Mouse (Mus musculus) lung, embryonic 15.5 days (tissue): Measurements from ENCODE around the gene Acer1. TPM values are rescaled to one million over a fixed set of nuclear protein-coding genes. Genes with fewer than 3 reads are reported as not detected.

Experiments
- ATAC-seq: fragments of 200-750 bp; cut with Nextera tagmentation; 2 replicates; pipeline ENCODE4 v1.8.0; 2017; ENCODE audit warnings: moderate number of reproducible peaks, borderline replicate concordance; ENCODE audit not compliant: low FRiP score, low TSS enrichment; ENCODE audit errors: extremely low read depth
- H3K27ac ChIP-seq: fragments of 300-500 bp; sonication (generic); 2 replicates; pipeline ENCODE4 v1.5.1; 2015; ENCODE audit warnings: moderate library complexity, mild to moderate bottlenecking, inconsistent platforms
- H3K27me3 ChIP-seq: fragments of 300-500 bp; sonication (generic); 2 replicates; pipeline ENCODE4 v1.6.1; 2015; ENCODE audit warnings: inconsistent platforms
- H3K36me3 ChIP-seq: fragments of 300-500 bp; sonication (generic); 2 replicates; pipeline ENCODE4 v1.6.1; 2015; ENCODE audit warnings: inconsistent platforms
- H3K4me1 ChIP-seq: fragments of 300-500 bp; sonication (generic); 2 replicates; pipeline ENCODE4 v1.6.1; 2015; ENCODE audit warnings: inconsistent platforms
- H3K4me2 ChIP-seq: fragments of 300-500 bp; sonication (generic); 2 replicates; pipeline ENCODE4 v1.6.1; 2015; ENCODE audit warnings: inconsistent platforms, mild to moderate bottlenecking, moderate library complexity
- H3K4me3 ChIP-seq: fragments of 300-500 bp; sonication (generic); 2 replicates; pipeline ENCODE4 v1.5.1; 2015; ENCODE audit warnings: mild to moderate bottlenecking, inconsistent platforms
- H3K9ac ChIP-seq: fragments of 300-500 bp; sonication (generic); 2 replicates; pipeline ENCODE4 v1.6.1; 2015; ENCODE audit warnings: inconsistent platforms
- H3K9me3 ChIP-seq: fragments of 300-500 bp; sonication (generic); 2 replicates; pipeline ENCODE4 v1.6.1; 2016; ENCODE audit warnings: inconsistent platforms
- WGBS: fragments of 180-500 bp; shearing (Covaris S2); methylation state at CpG from one replicate; pipeline ENCODE4 v1.1.7; 2015; 5-methylcytosine and 5-hydroxymethylcytosine counted together
- polyA plus RNA-seq: library from polyadenylated mRNA; unstranded; fragments of >200 nt; fragmentation: Nextera tagmentation; extraction: Ambion mirVana; gene quantifications from 2 replicates; pipeline ENCODE4 v1.2.1, GENCODE M21; 2015

Gene Acer1
- polyA plus RNA-seq, 1 experiment from 2014 or later = not detected

- Histone ChIP-seq H3K27ac (no peak overlapping the region), H3K4me3 (no peak overlapping the region), H3K9ac (no peak overlapping the region), H3K9me3 (no peaks in the 10 kb centered on the region), H3K36me3 (peaks cover 41% of the 10 kb centered on the region), H3K4me1 (peaks cover 9% of the 10 kb centered on the region), H3K27me3 (no peaks in the 10 kb centered on the region), H3K4me2 (no peak overlapping the region)
- 51% methylated on average over 8 of the region's 8 CpGs for WGBS
- no peak for ATAC-seq
Observed at GRCm38 (mm10) chr17:57001228-57001627, 19.3 kb upstream of the Acer1 start.

DNA sequence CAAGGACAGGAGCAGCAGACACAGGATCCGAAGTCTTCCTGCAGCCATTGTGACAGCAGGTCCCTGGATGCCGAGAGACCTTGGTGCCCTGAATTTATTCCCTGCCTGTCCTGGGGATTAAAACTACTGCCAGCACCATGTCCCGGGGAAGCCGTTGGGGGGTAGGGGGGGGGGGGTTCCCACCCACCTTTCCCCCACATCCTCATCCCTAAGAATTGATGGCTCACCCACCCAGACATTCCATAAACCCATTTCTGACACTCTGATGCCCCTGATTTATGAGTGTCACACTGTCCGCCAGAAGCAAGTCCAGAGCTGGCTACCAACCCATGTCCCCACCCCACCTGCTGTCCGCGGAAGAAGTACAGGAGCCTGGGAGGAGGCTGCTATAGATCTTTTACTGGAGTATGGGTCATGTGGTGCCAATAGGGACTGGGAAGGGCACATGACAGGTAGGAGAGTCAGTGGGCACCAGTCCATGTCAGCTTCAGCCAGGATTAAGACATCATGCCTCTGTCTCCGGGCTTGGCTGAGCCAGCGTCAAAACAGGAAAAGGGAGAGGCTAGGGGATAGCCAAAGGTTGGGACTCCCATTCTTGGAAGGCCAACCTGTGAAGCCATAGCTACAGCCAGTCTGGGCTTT lies 18.2 kb upstream of the Acer1 start, which contains the start of gene Pspn:
Pspn (minus strand) TSS at position 51 of the 642 bp plus-strand sequence.
- H3K27ac ChIP-seq = no peak within 1 kb of the TSS
- H3K9ac ChIP-seq = no peak within 1 kb of the TSS
- ATAC-seq = no peak
- WGBS = 83% methylated on average over 9 of the region's 9 CpGs
- no peaks in the 10 kb centered on the region for H3K27me3 ChIP-seq
- peaks cover 9% of the 10 kb centered on the region for H3K4me1 ChIP-seq
- H3K36me3 ChIP-seq = peaks cover 42% of the 10 kb centered on the region
- H3K4me3 ChIP-seq = no peak within 1 kb of the TSS
- no peaks in the 10 kb centered on the region for H3K9me3 ChIP-seq
- H3K4me2 ChIP-seq = no peak within 1 kb of the TSS

- 88% methylated on average over 9 of the region's 9 CpGs for WGBS
Observed at GRCm38 (mm10) chr17:56999414-56999813, 17.5 kb upstream of the Acer1 start.

GRCm38 (mm10) chr17:56997029-56997667 lies 15.2 kb upstream of the Acer1 start, which contains the start of gene Alkbh7:
Alkbh7 (plus strand) TSS chr17:56997339.
- Histone ChIP-seq H3K36me3 (peaks cover 45% of the 10 kb centered on the region), H3K9ac (peak within 1 kb of the TSS; percentile 69), H3K27me3 (no peaks in the 10 kb centered on the region), H3K9me3 (no peaks in the 10 kb centered on the region), H3K4me1 (peaks cover 9% of the 10 kb centered on the region), H3K27ac (peak within 1 kb of the TSS; percentile 63), H3K4me2 (peak within 1 kb of the TSS; percentile 79), H3K4me3 (peak within 1 kb of the TSS; percentile 83)
- WGBS = under 1% methylated on average over 38 of the region's 38 CpGs
- peak; percentile 98 for ATAC-seq

More at GRCm38 (mm10) chr17:56999414-56999813, 17.5 kb upstream of the Acer1 start:
- ATAC-seq = no peak
- Histone ChIP-seq H3K4me1 (peaks cover 9% of the 10 kb centered on the region), H3K27me3 (no peaks in the 10 kb centered on the region), H3K9ac (no peak overlapping the region), H3K4me3 (no peak overlapping the region), H3K9me3 (no peaks in the 10 kb centered on the region), H3K4me2 (no peak overlapping the region), H3K27ac (no peak overlapping the region), H3K36me3 (peaks cover 44% of the 10 kb centered on the region)

DNA sequence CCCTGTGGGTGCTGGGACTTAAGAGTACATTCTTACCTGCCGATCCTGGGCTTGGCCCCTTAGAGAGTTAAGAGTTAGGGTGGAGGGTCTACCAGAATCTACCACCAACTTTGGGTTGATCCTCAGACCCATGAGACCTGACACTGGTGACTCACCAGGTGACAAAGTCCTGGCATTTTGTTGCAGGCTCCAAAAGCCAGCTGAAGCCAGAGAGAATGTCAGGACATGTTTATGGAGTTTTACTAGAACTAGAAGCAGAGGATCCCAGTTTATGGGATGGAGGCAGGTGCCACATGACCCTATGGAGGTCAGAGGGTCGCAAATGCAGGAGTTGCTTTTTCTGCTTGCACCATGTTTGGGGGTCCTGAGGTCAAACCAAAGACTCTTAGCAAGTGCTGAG lies 14.6 kb upstream of the Acer1 start:
- Histone ChIP-seq H3K4me1 (peaks cover 9% of the 10 kb centered on the region), H3K27me3 (no peaks in the 10 kb centered on the region), H3K36me3 (peaks cover 45% of the 10 kb centered on the region), H3K4me3 (peak overlapping the region; percentile 83; the same call in 1 of the 2 replicates), H3K4me2 (peak overlapping the region; percentile 79; the same call in 1 of the 2 replicates), H3K9ac (no peak overlapping the region), H3K9me3 (no peaks in the 10 kb centered on the region), H3K27ac (no peak overlapping the region)
- no peak for ATAC-seq
- 70% methylated on average over 2 of the region's 2 CpGs for WGBS

- no peak for ATAC-seq
- 86% methylated on average over 8 of the region's 8 CpGs for WGBS
- Histone ChIP-seq H3K27me3 (no peaks in the 10 kb centered on the region), H3K27ac (no peak overlapping the region), H3K4me3 (no peak overlapping the region), H3K36me3 (peaks cover 45% of the 10 kb centered on the region), H3K4me2 (no peak overlapping the region), H3K4me1 (peaks cover 16% of the 10 kb centered on the region), H3K9ac (no peak overlapping the region), H3K9me3 (no peaks in the 10 kb centered on the region)
Observed at GRCm38 (mm10) chr17:56995046-56995445, 13.1 kb upstream of the Acer1 start.

- Histone ChIP-seq H3K9me3 (no peaks in the 10 kb centered on the region), H3K4me1 (peaks cover 10% of the 10 kb centered on the region), H3K4me3 (peak overlapping the region; percentile 74), H3K9ac (peak overlapping the region; percentile 81), H3K27me3 (no peaks in the 10 kb centered on the region), H3K4me2 (peak overlapping the region; percentile 89), H3K36me3 (peaks cover 36% of the 10 kb centered on the region), H3K27ac (no peak overlapping the region)
- 67% methylated on average over 2 of the region's 2 CpGs for WGBS
- no peak for ATAC-seq
Observed at GRCm38 (mm10) chr17:56990966-56991365, 9.0 kb upstream of the Acer1 start.

DNA sequence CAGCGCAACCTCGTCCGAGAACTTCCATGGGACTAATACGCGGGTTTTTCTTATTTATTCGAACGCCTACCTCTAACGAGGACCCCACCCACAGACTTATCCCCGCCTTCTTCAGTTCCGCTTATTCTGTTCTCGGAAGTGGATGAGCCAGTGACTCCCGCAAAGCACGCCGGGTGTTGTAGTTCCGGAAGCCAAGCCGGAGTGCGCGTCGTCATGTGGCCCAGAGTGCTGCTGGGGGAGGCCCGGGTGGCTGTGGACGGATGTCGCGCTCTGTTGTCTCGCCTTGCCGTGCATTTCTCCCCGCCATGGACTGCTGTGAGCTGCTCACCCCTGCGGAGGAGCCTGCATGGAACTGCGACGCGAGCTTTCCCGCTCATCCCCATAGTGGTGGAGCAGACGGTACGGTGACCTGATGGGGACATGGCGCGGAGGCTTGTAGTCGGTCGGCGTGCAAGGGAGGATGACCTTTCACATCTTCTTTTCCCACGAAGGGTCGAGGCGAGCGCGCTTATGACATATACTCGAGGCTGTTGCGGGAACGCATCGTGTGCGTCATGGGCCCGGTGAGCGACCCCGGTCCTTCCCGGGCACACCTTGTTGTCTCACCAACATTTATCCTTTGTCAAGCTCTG lies 8.3 kb upstream of the Acer1 start, which contains the start of gene Clpp:
Clpp (plus strand) TSS at position 191 of the 632 bp plus-strand sequence.
- Histone ChIP-seq H3K4me3 (peak within 1 kb of the TSS; percentile 74), H3K36me3 (peaks cover 29% of the 10 kb centered on the region), H3K4me2 (peak within 1 kb of the TSS; percentile 89), H3K27me3 (no peaks in the 10 kb centered on the region), H3K9ac (peak within 1 kb of the TSS; percentile 81), H3K27ac (peak within 1 kb of the TSS; percentile 79), H3K9me3 (no peaks in the 10 kb centered on the region), H3K4me1 (peaks cover 10% of the 10 kb centered on the region)
- under 1% methylated on average over 52 of the region's 52 CpGs for WGBS
- ATAC-seq = peak; percentile 97

- H3K27ac ChIP-seq = peak overlapping the region; percentile 79
Observed at GRCm38 (mm10) chr17:56989467-56990114, 7.7 kb upstream of the Acer1 start.

DNA sequence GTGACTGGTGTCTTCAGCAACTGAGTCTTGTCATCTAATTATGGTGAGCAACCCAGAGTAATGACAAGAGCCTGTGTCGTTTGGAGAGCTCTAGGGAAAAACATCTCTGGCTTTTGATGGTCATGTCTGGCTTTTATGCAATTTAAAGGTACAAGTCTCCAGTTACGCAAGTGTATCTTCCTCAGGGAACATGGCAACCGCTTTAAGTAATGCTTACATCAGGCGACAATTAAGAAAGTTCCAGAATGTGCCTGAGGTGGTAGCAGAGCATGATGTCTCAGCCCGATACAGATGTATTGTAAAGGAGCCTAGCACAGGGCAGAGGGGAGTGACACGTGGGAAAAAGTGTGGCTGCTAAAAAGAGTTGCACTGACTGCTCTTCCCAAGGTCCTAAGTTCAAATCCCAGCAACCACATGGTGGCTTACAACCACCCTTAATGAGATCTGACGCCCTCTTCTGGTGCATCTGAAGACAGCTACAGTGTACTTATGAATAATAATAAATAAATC lies 7.0 kb upstream of the Acer1 start:
- peaks cover 10% of the 10 kb centered on the region for H3K4me1 ChIP-seq
- peak overlapping the region; percentile 56; the same call in 1 of the 2 replicates for H3K9ac ChIP-seq
- H3K27me3 ChIP-seq = no peaks in the 10 kb centered on the region
- H3K27ac ChIP-seq = no peak overlapping the region
- peak overlapping the region; percentile 89 for H3K4me2 ChIP-seq
- H3K4me3 ChIP-seq = peak overlapping the region; percentile 74
- H3K36me3 ChIP-seq = peaks cover 16% of the 10 kb centered on the region
- ATAC-seq = no peak
- 69% methylated on average over 7 of the region's 7 CpGs for WGBS
- H3K9me3 ChIP-seq = no peaks in the 10 kb centered on the region

More at GRCm38 (mm10) chr17:56989467-56990114, 7.7 kb upstream of the Acer1 start:
- Histone ChIP-seq H3K4me3 (peak overlapping the region; percentile 74), H3K4me1 (peaks cover 10% of the 10 kb centered on the region), H3K9ac (peak overlapping the region; percentile 56), H3K36me3 (peaks cover 22% of the 10 kb centered on the region), H3K27me3 (no peaks in the 10 kb centered on the region), H3K4me2 (peak overlapping the region; percentile 89), H3K9me3 (no peaks in the 10 kb centered on the region)
- WGBS = 1% methylated on average over 25 of the region's 25 CpGs
- peak; percentile 92 for ATAC-seq

DNA sequence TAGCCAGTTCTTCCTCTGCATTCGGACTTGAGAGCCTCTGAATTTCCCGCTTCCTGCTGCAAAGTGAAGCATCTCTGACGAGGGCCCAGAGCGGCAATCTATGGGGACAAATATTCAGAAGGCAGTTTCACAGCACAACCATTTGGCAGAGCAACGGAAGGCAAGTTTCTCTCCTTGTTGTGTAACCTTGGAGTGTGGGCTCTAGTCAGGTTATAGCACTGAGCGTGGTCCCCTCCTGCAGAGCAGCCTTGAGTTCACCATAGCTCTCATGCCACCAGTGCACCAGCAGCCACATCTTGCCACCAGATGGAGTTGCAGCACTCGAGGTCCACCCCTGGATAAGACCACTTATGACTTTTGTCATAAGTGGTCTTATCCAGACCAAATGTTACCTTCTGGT lies 6.5 kb upstream of the Acer1 start:
- 80% methylated on average over 7 of the region's 7 CpGs for WGBS
- peaks cover 11% of the 10 kb centered on the region for H3K36me3 ChIP-seq
- H3K4me2 ChIP-seq = no peak overlapping the region
- no peaks in the 10 kb centered on the region for H3K27me3 ChIP-seq
- no peaks in the 10 kb centered on the region for H3K9me3 ChIP-seq
- H3K27ac ChIP-seq = no peak overlapping the region
- H3K4me1 ChIP-seq = peaks cover 10% of the 10 kb centered on the region
- H3K4me3 ChIP-seq = no peak overlapping the region
- no peak overlapping the region for H3K9ac ChIP-seq
- no peak for ATAC-seq
